Mouse (Mus musculus): ENCODE measurements around the gene Ptprcap. TPM values are rescaled to one million over a fixed set of nuclear protein-coding genes. Genes with fewer than 3 reads are reported as not detected.
"Not testable (repeated sequence)": the region's sequence is repeated elsewhere in the genome, so short reads cannot be mapped to it uniquely, and the experiment has no call there.

The Ptprcap gene
- polyA plus RNA-seq, 1 experiment from 2014 or later, result 5.1 TPM

DNA sequence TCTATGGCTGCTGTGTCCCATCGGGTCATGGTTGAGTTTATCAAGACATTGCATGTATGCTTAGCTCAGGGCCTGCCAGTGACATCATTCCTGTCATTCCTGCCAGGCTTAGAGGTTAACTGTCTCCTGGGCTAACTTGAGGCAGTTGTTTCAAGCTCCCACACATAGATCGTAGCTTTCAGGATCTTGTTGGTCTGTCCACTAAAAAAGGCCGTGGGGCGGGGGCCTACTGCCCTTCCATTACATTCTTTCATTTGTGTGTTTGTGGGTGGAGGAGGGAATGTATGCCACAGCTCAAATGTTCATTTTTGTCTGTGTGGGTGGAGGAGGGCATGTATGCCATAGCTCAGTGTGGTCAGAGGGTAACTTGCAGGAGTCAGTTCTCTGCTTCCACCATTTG is 23.3 kb upstream of the Ptprcap start:
- no peak overlapping the region for H3K9ac ChIP-seq (ENCODE audit: low read depth, low read length)
- H3K9me3 ChIP-seq (ENCODE audit: control insufficient read depth, low read length), result no peaks in the 10 kb centered on the region
- H3K36me3 ChIP-seq (ENCODE audit: control insufficient read depth, insufficient read depth, low read length), result peaks cover 45% of the 10 kb centered on the region
- WGBS, result 92% methylated on average over 4 of the region's 4 CpGs
- no peak for DNase-seq (ENCODE audit: low spot score)
- H3K27ac ChIP-seq (replicated peaks; ENCODE audit: low read depth, low read length), result no peak overlapping the region
- no peak overlapping the region for H3K4me3 ChIP-seq (ENCODE audit: low read depth, low read length)
- H3K4me2 ChIP-seq (ENCODE audit: low read depth, low read length), result no peak overlapping the region
- H3K4me1 ChIP-seq (ENCODE audit: control insufficient read depth, insufficient read depth, low read length), result 0 out of 2 replicates have a peak, but pooled peaks cover 6% of the 10 kb centered on the region
- no peaks in the 10 kb centered on the region for H3K27me3 ChIP-seq (replicated peaks; ENCODE audit: control insufficient read depth, insufficient read depth, low read length)
- no peak for ATAC-seq (ENCODE audit: low read depth)

DNA sequence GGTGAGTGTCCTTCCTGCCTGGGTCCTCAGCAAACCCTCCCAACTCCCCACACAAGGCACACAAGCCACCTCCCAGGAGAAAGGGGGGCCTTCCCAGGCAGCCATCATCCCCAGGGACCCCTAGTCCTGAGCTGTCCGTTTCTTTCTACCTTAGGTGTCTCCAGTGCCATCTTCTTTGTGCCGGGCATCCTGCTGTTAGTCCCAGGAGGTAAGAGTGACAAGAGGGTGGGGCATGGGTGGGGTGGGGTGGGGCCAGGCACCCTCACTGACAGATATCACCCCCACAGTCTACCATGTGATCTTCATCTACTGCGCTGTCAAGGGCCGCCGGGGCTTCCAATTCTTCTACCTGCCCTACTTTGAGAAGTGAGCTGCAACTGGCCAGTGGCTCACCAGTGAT is 22.3 kb upstream of the Ptprcap start:
- Histone ChIP-seq H3K27ac (replicated peaks; ENCODE audit: low read depth, low read length) (no peak overlapping the region), H3K4me3 (ENCODE audit: low read depth, low read length) (no peak overlapping the region), H3K4me2 (ENCODE audit: low read depth, low read length) (no peak overlapping the region), H3K9me3 (ENCODE audit: control insufficient read depth, low read length) (no peaks in the 10 kb centered on the region), H3K36me3 (ENCODE audit: control insufficient read depth, insufficient read depth, low read length) (peaks cover 45% of the 10 kb centered on the region), H3K9ac (ENCODE audit: low read depth, low read length) (no peak overlapping the region), H3K4me1 (ENCODE audit: control insufficient read depth, insufficient read depth, low read length) (0 out of 2 replicates have a peak, but pooled peaks cover 6% of the 10 kb centered on the region), H3K27me3 (replicated peaks; ENCODE audit: control insufficient read depth, insufficient read depth, low read length) (no peaks in the 10 kb centered on the region)
- 84% methylated on average over 5 of the region's 5 CpGs for WGBS
- DNase-seq (ENCODE audit: low spot score) (no peak), ATAC-seq (ENCODE audit: low read depth) (no peak)

DNA sequence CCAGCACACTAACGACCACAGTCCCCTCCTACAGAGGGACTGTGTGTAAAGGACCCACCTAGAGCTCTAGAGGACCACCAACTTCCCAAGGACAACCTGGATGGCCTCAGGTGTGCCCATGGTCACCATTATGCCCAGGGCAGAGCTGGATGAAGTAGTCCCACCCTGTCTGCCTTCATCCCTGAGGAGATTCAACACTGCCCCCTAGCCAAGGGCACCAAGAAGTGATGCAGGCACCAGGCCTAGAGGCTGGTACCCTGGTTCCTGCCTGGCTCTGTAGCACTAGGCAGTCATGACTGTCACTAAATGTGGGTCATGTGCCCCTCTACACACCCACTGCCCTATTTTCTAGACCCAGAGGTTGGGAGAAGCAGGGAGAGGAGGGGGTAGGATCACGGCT is 21.6 kb upstream of the Ptprcap start:
- H3K4me1 ChIP-seq (ENCODE audit: control insufficient read depth, insufficient read depth, low read length), result 0 out of 2 replicates have a peak, but pooled peaks cover 3% of the 10 kb centered on the region
- peaks cover 45% of the 10 kb centered on the region for H3K36me3 ChIP-seq (ENCODE audit: control insufficient read depth, insufficient read depth, low read length)
- H3K9ac ChIP-seq (ENCODE audit: low read depth, low read length), result no peak overlapping the region
- no peaks in the 10 kb centered on the region for H3K9me3 ChIP-seq (ENCODE audit: control insufficient read depth, low read length)
- no peak overlapping the region for H3K4me2 ChIP-seq (ENCODE audit: low read depth, low read length)
- no peak for ATAC-seq (ENCODE audit: low read depth)
- 87% methylated on average over 2 of the region's 2 CpGs for WGBS
- no peaks in the 10 kb centered on the region for H3K27me3 ChIP-seq (replicated peaks; ENCODE audit: control insufficient read depth, insufficient read depth, low read length)
- H3K27ac ChIP-seq (replicated peaks; ENCODE audit: low read depth, low read length), result no peak overlapping the region
- H3K4me3 ChIP-seq (ENCODE audit: low read depth, low read length), result no peak overlapping the region
- no peak for DNase-seq (ENCODE audit: low spot score)

DNA sequence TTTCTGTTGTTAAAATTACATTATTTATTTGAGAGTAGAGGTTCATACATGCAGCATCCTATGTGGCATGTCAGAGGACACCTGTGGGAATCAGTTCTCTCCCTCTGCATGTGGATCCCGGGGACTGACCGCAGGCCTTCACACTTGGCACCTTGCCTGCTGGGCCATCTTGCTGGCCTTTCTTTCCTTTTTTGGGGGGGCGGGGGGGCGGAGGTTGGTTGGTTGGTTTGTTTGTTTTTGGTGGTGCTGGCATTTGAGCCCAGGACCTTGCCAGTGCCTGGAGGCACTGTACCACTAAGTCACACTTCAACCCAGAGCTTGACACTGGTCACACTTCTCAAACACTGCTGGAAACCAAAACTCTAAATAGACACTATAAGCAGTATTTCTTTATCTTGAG is 19.1 kb upstream of the Ptprcap start:
- Histone ChIP-seq H3K36me3 (ENCODE audit: control insufficient read depth, insufficient read depth, low read length) (peaks cover 25% of the 10 kb centered on the region), H3K9ac (ENCODE audit: low read depth, low read length) (no peak overlapping the region), H3K27ac (replicated peaks; ENCODE audit: low read depth, low read length) (no peak overlapping the region), H3K27me3 (replicated peaks; ENCODE audit: control insufficient read depth, insufficient read depth, low read length) (no peaks in the 10 kb centered on the region), H3K4me1 (ENCODE audit: control insufficient read depth, insufficient read depth, low read length) (no peaks in the 10 kb centered on the region), H3K4me3 (ENCODE audit: low read depth, low read length) (no peak overlapping the region), H3K9me3 (ENCODE audit: control insufficient read depth, low read length) (no peaks in the 10 kb centered on the region), H3K4me2 (ENCODE audit: low read depth, low read length) (no peak overlapping the region)
- 83% methylated on average over 4 of the region's 4 CpGs for WGBS
- DNase-seq (ENCODE audit: low spot score), result no peak
- no peak for ATAC-seq (ENCODE audit: low read depth)

DNA sequence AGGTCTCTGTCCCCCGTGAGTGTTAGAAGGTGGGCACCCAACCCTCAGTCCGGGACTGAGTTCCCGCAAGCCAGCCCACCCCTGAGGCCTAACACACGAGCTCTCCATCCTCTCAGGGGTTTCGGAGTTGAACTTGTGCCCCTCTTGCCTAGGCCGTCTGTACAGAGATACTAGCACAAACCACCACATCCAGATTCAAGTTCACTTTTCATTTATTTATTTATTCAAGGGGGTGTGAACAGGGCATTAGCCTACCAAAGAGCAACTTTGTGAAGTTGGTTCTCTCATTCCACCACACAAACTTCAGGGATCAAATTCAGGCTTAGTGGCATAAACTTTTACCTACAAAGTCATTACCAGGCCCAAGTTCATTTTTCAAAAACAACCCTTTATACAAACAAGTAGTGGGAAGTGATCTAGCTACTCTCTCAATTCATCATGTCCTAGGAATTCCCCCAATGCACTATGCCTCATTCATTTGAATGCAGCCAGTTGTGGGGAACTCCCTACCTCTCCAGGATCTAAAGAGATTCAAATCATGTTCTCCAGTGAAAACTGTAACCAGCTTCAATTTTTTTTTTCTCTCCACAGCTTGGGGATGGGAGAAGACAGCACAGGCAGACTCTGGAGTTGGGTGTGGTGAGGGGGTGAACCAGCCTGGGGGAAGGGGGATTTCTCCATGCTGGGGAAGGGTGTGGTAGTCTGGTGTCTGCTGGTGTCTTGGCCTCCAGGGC is 18.0 kb upstream of the Ptprcap start:
- peaks cover 18% of the 10 kb centered on the region for H3K36me3 ChIP-seq (ENCODE audit: control insufficient read depth, insufficient read depth, low read length)
- not testable (repeated sequence) for H3K27ac ChIP-seq (replicated peaks; ENCODE audit: low read depth, low read length); H3K4me1 ChIP-seq (ENCODE audit: control insufficient read depth, insufficient read depth, low read length); H3K9me3 ChIP-seq (ENCODE audit: control insufficient read depth, low read length); ATAC-seq (ENCODE audit: low read depth); H3K9ac ChIP-seq (ENCODE audit: low read depth, low read length); H3K27me3 ChIP-seq (replicated peaks; ENCODE audit: control insufficient read depth, insufficient read depth, low read length); H3K4me2 ChIP-seq (ENCODE audit: low read depth, low read length); H3K4me3 ChIP-seq (ENCODE audit: low read depth, low read length); DNase-seq (ENCODE audit: low spot score)
- WGBS, result 76% methylated on average over 6 of the region's 6 CpGs

DNA sequence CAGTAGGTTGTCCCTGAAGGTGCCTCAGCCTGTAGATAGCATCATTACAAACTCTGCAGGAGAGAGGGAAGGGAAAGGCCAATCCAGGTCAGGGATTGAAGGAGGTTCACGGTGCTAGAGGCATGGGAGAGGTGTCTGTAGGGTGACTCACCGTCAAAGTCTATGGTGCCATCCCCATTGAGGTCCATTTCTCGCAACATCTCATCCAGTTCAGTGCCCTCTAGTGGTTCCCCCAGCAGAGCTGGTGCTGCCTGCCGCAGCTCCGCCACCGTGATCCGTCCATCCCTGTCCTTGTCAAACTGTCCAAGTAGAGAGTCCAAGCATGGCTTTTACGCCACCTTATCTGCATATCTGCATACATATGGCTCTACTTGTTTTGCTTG is 17.4 kb upstream of the Ptprcap start:
- not testable (repeated sequence) for H3K9ac ChIP-seq (ENCODE audit: low read depth, low read length); H3K27ac ChIP-seq (replicated peaks; ENCODE audit: low read depth, low read length); H3K4me3 ChIP-seq (ENCODE audit: low read depth, low read length); DNase-seq (ENCODE audit: low spot score); H3K9me3 ChIP-seq (ENCODE audit: control insufficient read depth, low read length); H3K4me1 ChIP-seq (ENCODE audit: control insufficient read depth, insufficient read depth, low read length); H3K4me2 ChIP-seq (ENCODE audit: low read depth, low read length); H3K27me3 ChIP-seq (replicated peaks; ENCODE audit: control insufficient read depth, insufficient read depth, low read length)
- ATAC-seq (ENCODE audit: low read depth), result peak; percentile 31; the same call in 1 of the 2 replicates
- peaks cover 14% of the 10 kb centered on the region for H3K36me3 ChIP-seq (ENCODE audit: control insufficient read depth, insufficient read depth, low read length)
- WGBS, result 29% methylated on average over 5 of the region's 8 CpGs

DNA sequence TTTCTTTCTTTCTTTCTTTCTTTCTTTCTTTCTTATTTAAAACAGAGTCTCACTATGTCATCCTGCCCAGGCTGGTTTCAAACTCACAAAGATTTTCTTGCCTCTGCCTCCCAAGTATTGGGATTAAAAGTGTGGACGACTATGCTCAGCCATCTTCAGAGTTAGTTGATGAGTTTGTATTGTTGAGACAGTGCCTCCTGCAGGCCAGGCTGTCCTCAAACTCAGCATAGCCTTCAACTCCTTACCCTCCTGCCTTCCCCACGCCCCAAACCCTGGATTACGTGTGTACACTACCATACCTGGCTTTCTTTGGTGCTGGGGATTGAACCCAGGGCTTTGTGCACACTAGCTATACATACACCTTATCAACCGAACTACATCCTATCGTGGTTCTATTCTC is 16.9 kb upstream of the Ptprcap start:
- no peak overlapping the region for H3K9ac ChIP-seq (ENCODE audit: low read depth, low read length)
- no peak for ATAC-seq (ENCODE audit: low read depth)
- H3K4me1 ChIP-seq (ENCODE audit: control insufficient read depth, insufficient read depth, low read length), result no peaks in the 10 kb centered on the region
- H3K27me3 ChIP-seq (replicated peaks; ENCODE audit: control insufficient read depth, insufficient read depth, low read length), result no peaks in the 10 kb centered on the region
- no peak overlapping the region for H3K27ac ChIP-seq (replicated peaks; ENCODE audit: low read depth, low read length)
- no peak overlapping the region for H3K4me3 ChIP-seq (ENCODE audit: low read depth, low read length)
- no peak overlapping the region for H3K4me2 ChIP-seq (ENCODE audit: low read depth, low read length)
- no peaks in the 10 kb centered on the region for H3K9me3 ChIP-seq (ENCODE audit: control insufficient read depth, low read length)
- WGBS, result 75% methylated on average over 5 of the region's 5 CpGs
- peaks cover 9% of the 10 kb centered on the region for H3K36me3 ChIP-seq (ENCODE audit: control insufficient read depth, insufficient read depth, low read length)
- no peak for DNase-seq (ENCODE audit: low spot score)

DNA sequence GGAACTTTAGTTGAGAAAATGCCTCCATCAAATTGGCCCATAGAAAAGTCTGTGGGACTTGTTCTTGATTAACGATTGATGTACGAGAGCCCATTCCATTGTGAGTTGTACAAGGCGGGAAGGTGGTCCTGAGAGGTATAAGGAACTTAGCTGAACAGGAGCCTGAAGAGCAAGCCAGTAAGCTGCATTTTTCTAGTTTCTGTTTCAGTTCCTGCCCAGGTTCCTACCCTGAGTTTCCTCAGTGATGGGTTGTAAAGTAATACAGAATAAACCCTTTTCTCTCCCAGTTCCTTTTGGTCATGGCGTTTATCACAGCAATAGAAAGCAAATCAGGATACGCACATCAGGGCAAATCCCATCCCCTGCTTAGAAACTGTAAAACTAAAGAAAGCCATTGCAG is 15.5 kb upstream of the Ptprcap start:
- Histone ChIP-seq H3K4me3 (ENCODE audit: low read depth, low read length) (no peak overlapping the region), H3K4me2 (ENCODE audit: low read depth, low read length) (no peak overlapping the region), H3K9me3 (ENCODE audit: control insufficient read depth, low read length) (no peaks in the 10 kb centered on the region), H3K9ac (ENCODE audit: low read depth, low read length) (no peak overlapping the region), H3K36me3 (ENCODE audit: control insufficient read depth, insufficient read depth, low read length) (no peaks in the 10 kb centered on the region), H3K4me1 (ENCODE audit: control insufficient read depth, insufficient read depth, low read length) (no peaks in the 10 kb centered on the region), H3K27me3 (replicated peaks; ENCODE audit: control insufficient read depth, insufficient read depth, low read length) (no peaks in the 10 kb centered on the region), H3K27ac (replicated peaks; ENCODE audit: low read depth, low read length) (no peak overlapping the region)
- ATAC-seq (ENCODE audit: low read depth) (no peak), DNase-seq (ENCODE audit: low spot score) (no peak)
- WGBS, result 86% methylated on average over 5 of the region's 5 CpGs

DNA sequence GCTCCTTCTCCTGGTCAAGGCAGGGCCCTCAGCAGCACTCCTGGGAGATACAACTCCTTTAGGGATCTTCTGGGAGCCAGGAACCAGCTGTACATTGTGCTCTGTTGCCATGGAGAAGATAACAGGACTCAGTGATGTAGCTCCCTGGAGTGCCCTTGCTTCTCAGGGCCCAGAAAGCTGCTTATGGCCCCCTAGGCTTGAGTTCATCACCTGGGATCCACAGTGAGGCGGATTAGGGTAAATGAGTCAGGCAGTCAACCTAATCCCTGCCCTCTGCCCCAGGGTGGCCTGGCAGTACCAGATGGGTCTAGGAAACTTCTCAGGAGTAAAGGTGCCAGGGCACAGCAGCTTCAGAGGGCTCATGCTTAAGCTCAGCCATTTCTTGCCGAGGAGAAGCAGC is 14.0 kb upstream of the Ptprcap start, which contains the start of gene Gpr152:
Gpr152 (plus strand) TSS at position 342 of the 400 bp plus-strand sequence.
- Histone ChIP-seq H3K9ac (ENCODE audit: low read depth, low read length) (no peak within 1 kb of the TSS), H3K4me2 (ENCODE audit: low read depth, low read length) (no peak within 1 kb of the TSS), H3K27me3 (replicated peaks; ENCODE audit: control insufficient read depth, insufficient read depth, low read length) (no peaks in the 10 kb centered on the region), H3K36me3 (ENCODE audit: control insufficient read depth, insufficient read depth, low read length) (no peaks in the 10 kb centered on the region), H3K4me1 (ENCODE audit: control insufficient read depth, insufficient read depth, low read length) (no peaks in the 10 kb centered on the region), H3K4me3 (ENCODE audit: low read depth, low read length) (no peak within 1 kb of the TSS), H3K27ac (replicated peaks; ENCODE audit: low read depth, low read length) (no peak within 1 kb of the TSS), H3K9me3 (ENCODE audit: control insufficient read depth, low read length) (no peaks in the 10 kb centered on the region)
- DNase-seq (ENCODE audit: low spot score), result no peak
- ATAC-seq (ENCODE audit: low read depth), result no peak
- WGBS, result 95% methylated on average over 2 of the region's 2 CpGs
